Mouse (Mus musculus) urinary bladder, postnatal 36 days (tissue): Measurements from ENCODE around the gene Itpr1.
A peak's percentile ranks its signal among the peaks of the same experiment; 100 is the strongest.

Experiments used
- DNase-seq, 2 experiments: peaks; one replicate each; pipeline ENCODE4 v3.0.0; 2022; ENCODE audit warnings: low spot score in 2 of 2, mixed read lengths in 1 of 2

Gene Itpr1

GRCm38 (mm10) chr6:108212881-108213295 lies at the start of gene Itpr1:
TSS of gene Itpr1 (plus strand) at chr6:108213096.
- DNase-seq, result peak; percentile 95 to 98

- no peak for DNase-seq
These were observed 48.0 kb upstream of the Itpr1 start for GRCm38 (mm10) chr6:108164935-108165334.

- no peak for DNase-seq
These were observed 47.3 kb upstream of the Itpr1 start for GRCm38 (mm10) chr6:108165598-108165997.

GRCm38 (mm10) chr6:108167946-108168680 lies 44.8 kb upstream of the Itpr1 start:
- no peak for DNase-seq

GRCm38 (mm10) chr6:108168723-108169122 lies 44.2 kb upstream of the Itpr1 start:
- DNase-seq, result no peak

GRCm38 (mm10) chr6:108169466-108169865 lies 43.4 kb upstream of the Itpr1 start:
- no peak for DNase-seq

DNA sequence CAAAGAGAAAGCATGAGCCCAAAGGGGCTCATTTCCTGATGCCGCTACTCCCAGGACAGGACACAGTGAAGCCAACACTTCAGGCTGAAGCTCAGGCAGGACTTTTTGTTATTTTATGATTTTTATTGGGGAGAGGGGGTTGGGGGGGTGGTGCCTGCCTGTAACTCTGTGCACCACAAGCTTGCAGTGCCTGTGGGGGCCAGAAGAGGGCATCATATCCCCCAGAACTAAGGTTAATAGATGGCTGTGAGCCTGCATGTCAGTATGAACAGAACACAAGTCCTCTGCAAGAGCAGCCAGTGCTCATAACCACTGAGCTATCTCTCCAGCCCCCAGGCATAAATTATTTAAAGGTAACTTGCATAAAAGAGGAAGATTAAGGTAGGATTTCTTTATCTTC lies 40.7 kb upstream of the Itpr1 start:
- no peak for DNase-seq

DNA sequence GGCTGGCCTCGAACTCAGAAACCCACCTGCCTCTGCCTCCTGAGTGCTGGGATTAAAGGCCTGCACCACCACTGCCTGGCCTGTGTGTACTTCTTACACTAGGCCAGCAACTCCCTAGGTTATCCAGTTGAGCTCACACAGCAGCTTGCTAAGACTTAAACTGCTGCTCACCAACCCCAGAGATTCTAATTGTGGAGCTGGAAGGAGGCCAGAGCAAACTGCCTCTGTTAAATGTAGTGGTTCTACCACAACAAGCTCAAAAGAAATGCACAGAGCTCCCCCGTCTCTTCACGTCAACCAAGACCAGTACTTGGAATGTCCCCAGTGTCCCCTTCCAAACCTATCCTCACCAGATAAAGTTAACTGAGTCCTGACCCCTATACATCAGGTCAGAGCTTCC lies 38.7 kb upstream of the Itpr1 start:
- DNase-seq, result no peak

DNA sequence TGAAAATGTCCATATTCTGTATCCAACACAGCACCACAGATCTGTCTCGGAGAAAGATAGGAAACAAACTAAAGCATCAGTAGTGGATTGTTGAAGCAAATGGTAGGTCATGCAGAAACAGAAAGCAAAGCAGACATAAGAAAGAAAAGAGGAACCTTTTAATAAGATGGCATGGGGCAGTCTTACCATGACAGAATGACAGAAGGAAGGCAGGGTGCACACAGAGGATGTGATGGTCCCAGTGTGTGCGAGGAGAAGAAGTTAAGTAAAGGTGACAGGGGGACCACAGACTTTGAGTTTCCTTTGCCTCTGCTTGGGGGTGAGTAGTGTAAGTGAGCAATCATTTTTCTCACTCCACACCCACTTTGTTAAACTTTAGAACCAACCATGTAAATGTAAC lies 33.8 kb upstream of the Itpr1 start:
- no peak for DNase-seq

DNA sequence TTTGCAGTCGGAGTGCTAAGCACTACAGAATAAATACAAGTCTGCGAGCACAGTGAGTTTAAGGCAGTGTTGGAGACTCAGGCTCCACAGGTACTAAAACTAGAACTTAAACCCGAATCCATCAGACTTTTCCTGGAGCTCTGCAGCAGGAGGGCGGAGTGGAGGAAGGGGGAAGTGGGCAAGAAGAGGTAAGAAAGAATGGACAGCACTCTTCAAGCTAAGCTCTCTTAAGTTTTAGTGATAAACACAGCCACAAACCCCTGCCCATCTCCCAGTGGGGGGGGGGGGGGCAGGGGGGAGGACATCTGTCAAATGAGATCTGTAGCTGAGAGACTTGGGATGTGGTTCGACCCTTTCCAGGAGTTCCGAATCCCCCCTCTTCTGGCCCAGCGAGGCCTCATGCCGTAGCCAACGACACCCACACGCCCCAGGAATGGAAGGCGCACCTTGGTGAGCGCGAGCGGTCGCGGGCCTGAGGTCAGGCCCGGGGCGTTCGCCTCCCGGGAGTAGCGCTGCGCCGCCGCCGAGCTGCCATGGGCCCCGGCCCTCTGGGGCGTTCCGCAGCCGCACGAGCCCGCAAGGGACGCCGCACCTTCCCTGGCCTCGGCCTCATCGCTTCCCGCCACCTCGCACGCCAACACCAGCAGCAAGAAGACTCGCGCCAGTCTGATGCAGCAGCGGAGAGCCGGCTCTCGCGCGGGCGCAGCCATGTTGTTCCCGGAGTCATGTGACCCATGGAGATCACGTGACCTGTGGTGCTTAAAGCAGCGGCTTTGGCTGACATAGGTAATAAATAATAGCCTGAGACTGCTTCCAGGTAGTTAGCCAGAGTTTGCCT lies 27.8 kb upstream of the Itpr1 start, which contains the start of gene Sumf1:
Gene Sumf1, minus strand, starts transcription at position 736 of the 838 bp plus-strand sequence.
- peak; percentile 81 to 90 for DNase-seq

GRCm38 (mm10) chr6:108185685-108186009 lies 27.2 kb upstream of the Itpr1 start:
- DNase-seq, result no peak

GRCm38 (mm10) chr6:108190690-108191089 lies 22.2 kb upstream of the Itpr1 start:
- DNase-seq, result no peak

GRCm38 (mm10) chr6:108192632-108193031 lies 20.3 kb upstream of the Itpr1 start:
- no peak for DNase-seq

DNA sequence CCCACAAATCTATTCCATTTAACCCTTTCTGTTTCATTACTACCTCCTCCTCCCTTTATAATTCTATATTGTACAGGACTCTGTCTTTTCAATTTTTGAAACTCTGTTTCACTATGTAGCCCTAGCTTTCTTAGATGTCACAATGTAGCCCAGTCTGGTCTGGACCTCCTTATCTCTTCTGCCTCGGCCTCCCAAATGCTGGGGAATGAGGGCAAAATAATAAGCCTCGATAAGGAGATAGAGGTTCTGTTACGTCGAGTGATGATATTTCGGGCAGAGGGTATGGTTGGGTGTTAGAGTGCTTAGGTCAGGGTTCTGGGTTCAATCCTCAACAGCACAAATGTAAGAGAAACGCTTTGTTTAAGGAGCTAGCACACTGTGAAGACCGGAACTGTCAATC lies 16.2 kb upstream of the Itpr1 start:
- no peak for DNase-seq

- no peak for DNase-seq
These were observed 15.8 kb upstream of the Itpr1 start for GRCm38 (mm10) chr6:108197117-108197516.

- DNase-seq, result no peak
These were observed 14.6 kb upstream of the Itpr1 start for GRCm38 (mm10) chr6:108198286-108198685.

DNA sequence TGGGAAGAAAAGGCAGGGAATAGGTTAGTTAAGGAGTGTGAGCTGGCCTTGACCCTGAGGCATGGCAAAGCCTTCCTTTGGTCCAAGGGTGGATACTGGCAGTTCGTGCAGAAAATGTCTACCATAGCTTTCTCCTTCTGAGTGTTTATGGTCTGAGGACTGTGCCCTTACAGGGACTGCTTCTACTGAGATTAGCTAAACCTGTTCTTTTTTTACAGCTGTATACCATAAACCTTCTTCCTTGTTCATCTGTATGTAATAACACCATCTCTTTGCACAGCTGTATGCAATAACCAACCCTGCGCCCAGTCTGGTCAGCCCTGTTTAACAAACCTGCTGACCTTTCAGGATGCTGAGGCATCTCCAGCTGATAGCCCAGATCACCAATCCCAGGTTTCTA lies 8.6 kb upstream of the Itpr1 start:
- DNase-seq, result no peak

DNA sequence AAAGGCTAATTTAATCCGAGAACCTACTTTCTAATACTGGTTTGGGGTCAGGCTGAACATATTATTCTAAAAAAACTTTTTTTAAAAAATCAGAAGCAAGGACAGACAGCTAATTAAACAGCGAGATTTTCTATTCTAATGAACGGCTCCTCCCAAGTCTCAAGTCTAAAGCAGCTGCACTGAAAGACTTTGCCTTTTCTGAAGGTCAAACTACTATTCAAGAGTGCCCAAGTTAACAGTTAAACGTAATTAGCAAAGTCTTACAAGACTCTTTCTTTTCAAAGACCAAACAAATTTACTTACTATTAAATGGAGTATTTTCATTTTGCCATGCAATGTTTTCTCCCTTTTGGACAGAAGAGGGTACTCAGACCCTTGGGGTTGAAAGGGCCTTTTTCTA lies 6.8 kb upstream of the Itpr1 start:
- no peak for DNase-seq

DNA sequence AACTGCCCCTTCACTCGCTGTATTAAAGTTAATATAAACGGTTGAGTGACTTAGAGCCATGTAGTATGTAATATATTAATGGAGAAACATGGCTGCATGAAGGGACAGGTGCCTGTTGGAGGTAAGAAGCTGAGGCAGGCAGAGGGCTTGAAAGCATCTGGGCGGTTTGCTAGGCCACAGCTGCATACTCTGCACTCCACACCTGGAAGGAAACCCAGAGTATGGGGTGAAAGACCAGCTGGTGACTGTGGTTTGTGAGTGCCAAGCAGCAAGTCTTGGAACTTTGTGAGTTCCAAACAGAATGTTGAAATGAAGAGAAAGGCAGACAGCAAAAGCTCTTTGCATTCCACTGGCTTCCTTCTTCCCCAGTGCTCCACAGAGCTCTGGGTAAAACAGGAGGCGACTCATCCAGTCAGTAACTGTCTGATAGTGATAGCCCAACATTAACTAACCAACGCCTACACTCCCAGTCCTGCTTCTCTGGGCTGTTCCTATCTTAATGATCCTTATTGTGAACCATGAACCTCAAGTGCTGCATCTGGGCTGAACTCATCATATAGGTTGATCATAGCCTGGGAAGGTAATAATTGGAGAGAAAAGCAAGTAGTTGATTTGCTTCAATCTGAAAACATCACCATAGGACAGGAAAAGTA lies 5.9 kb upstream of the Itpr1 start:
- no peak for DNase-seq

- DNase-seq, result peak in 1 of 2 experiments; percentile 26
These were observed 708 bp upstream of the Itpr1 start for GRCm38 (mm10) chr6:108211896-108212880.
